Mouse (Mus musculus) liver, adult 10 weeks (tissue): Measurements from ENCODE around the gene Fam205a2. TPM values are rescaled to one million over a fixed set of nuclear protein-coding genes. Genes with fewer than 3 reads are reported as not detected.

Experiments
- polyA plus RNA-seq: library from polyadenylated mRNA; stranded (reverse); fragments of 350-450 nt; fragmentation: Illumina TruSeq; extraction: RNeasy Lipid Tissue Mini Kit (QIAGEN cat#74804); gene quantifications from one replicate; pipeline ENCODE4 v1.2.3, GENCODE M21; 2014; ENCODE audit warnings: low read depth, low replicate concordance

The Fam205a2 gene
- polyA plus RNA-seq = not detected

GRCm38 (mm10) chr4:42528075-42528474, at the start of gene Fam205a2:
TSS of gene Fam205a2 (minus strand) at chr4:42528175.

Other genes starting within 250 kb of the Fam205a2 start
- gene Gm21953, start 233.9 kb downstream of the Fam205a2 start, polyA plus RNA-seq = not detected
- not detected for gene Fam205a3, start 209.8 kb downstream of the Fam205a2 start, polyA plus RNA-seq
- not detected for gene Gm21586, start 88.8 kb downstream of the Fam205a2 start, polyA plus RNA-seq
- gene Gm2163, start 61.4 kb downstream of the Fam205a2 start, polyA plus RNA-seq = not detected
- not detected for gene Gm10591, start 84.0 kb upstream of the Fam205a2 start, polyA plus RNA-seq
- not detected for gene Gm2564, start 101.5 kb upstream of the Fam205a2 start, polyA plus RNA-seq
- not detected for gene Ccl27b, start 127.1 kb upstream of the Fam205a2 start, polyA plus RNA-seq
- gene Il11ra2, start 133.7 kb upstream of the Fam205a2 start, polyA plus RNA-seq = not detected
- not detected for gene 4930578G10Rik, start 207.4 kb upstream of the Fam205a2 start, polyA plus RNA-seq
- gene Ccl19, start 228.4 kb upstream of the Fam205a2 start, polyA plus RNA-seq = not detected
- not detected for gene Ccl21a, start 245.8 kb upstream of the Fam205a2 start, polyA plus RNA-seq